Mouse (Mus musculus) neural tube, embryonic 13.5 days (tissue): ENCODE measurements around the gene Uhrf1. TPM values are rescaled to one million over a fixed set of nuclear protein-coding genes. Genes with fewer than 3 reads are reported as not detected.
A peak's percentile ranks its signal among the peaks of the same experiment; 100 is the strongest.

ENCODE experiments used
- ATAC-seq: fragments of 200-750 bp; cut with Nextera tagmentation; 2 replicates; pipeline ENCODE4 v1.8.0; 2017; ENCODE audit warnings: low read depth, mild to moderate bottlenecking, moderate TSS enrichment, moderate library complexity
- H3K27ac ChIP-seq: fragments of 300-500 bp; sonication (generic); replicated peaks from 2 replicates; pipeline ENCODE4 v1.5.1; 2015; ENCODE audit warnings: moderate library complexity, mild to moderate bottlenecking, inconsistent platforms
- H3K27me3 ChIP-seq: fragments of 300-500 bp; sonication (generic); 2 replicates; pipeline ENCODE4 v1.6.1; 2015; ENCODE audit warnings: mild to moderate bottlenecking, inconsistent platforms
- H3K36me3 ChIP-seq: fragments of 300-500 bp; sonication (generic); 2 replicates; pipeline ENCODE4 v1.6.1; 2015; ENCODE audit warnings: mild to moderate bottlenecking, inconsistent platforms
- H3K4me1 ChIP-seq: fragments of 300-500 bp; sonication (generic); replicated peaks from 2 replicates; pipeline ENCODE4 v1.6.1; 2015; ENCODE audit warnings: inconsistent platforms
- H3K4me2 ChIP-seq: fragments of 300-500 bp; sonication (generic); 2 replicates; pipeline ENCODE4 v1.6.1; 2015; ENCODE audit warnings: inconsistent platforms, mild to moderate bottlenecking, moderate library complexity
- H3K4me3 ChIP-seq: fragments of 300-500 bp; sonication (generic); 2 replicates; pipeline ENCODE4 v1.5.1; 2015; ENCODE audit warnings: mild to moderate bottlenecking, inconsistent platforms
- H3K9ac ChIP-seq: fragments of 300-500 bp; sonication (generic); 2 replicates; pipeline ENCODE4 v1.6.1; 2015; ENCODE audit warnings: moderate library complexity, mild to moderate bottlenecking, inconsistent platforms
- H3K9me3 ChIP-seq: fragments of 300-500 bp; sonication (generic); 2 replicates; pipeline ENCODE4 v1.6.1; 2016; ENCODE audit warnings: inconsistent platforms
- WGBS: fragments of 180-500 bp; shearing (Covaris S2); methylation state at CpG from one replicate; pipeline ENCODE4 v1.1.7; 2015; 5-methylcytosine and 5-hydroxymethylcytosine counted together
- polyA plus RNA-seq: library from polyadenylated mRNA; unstranded; fragments of >200 nt; fragmentation: Nextera tagmentation; extraction: Ambion mirVana; gene quantifications from 2 replicates; pipeline ENCODE4 v1.2.1, GENCODE M21; 2015

Gene Uhrf1
- polyA plus RNA-seq, 1 experiment from 2014 or later, result 20.0 TPM

DNA sequence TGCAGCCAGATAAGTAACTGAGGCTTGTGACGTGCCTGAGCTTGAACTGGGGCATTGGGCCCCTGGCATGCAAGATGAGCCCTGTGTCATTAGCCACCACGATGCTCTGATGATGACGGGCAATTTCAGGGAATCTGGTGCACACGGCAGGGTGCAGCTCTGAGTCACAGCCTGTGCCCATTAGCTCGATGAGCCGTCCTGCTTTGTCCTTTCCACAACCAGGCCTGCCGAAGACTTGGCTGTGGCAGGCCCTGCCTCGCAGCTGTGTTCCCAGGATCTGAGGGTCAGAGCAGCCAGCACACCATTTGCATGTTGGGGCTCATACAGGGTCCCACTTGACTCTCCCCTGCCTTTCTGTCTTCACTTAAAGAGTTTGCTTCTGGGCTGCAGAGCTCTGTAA lies 57.3 kb downstream of the Uhrf1 start:
- H3K36me3 ChIP-seq, result peaks cover 60% of the 10 kb centered on the region
- ATAC-seq, result no peak
- peak overlapping the region; percentile 47 for H3K9ac ChIP-seq
- peak overlapping the region; percentile 52 for H3K27ac ChIP-seq
- H3K4me3 ChIP-seq, result no peak overlapping the region
- no peaks in the 10 kb centered on the region for H3K27me3 ChIP-seq
- H3K4me2 ChIP-seq, result no peak overlapping the region
- peaks cover 45% of the 10 kb centered on the region for H3K4me1 ChIP-seq
- WGBS, result 33% methylated on average over 8 of the region's 8 CpGs
- H3K9me3 ChIP-seq, result no peaks in the 10 kb centered on the region

DNA sequence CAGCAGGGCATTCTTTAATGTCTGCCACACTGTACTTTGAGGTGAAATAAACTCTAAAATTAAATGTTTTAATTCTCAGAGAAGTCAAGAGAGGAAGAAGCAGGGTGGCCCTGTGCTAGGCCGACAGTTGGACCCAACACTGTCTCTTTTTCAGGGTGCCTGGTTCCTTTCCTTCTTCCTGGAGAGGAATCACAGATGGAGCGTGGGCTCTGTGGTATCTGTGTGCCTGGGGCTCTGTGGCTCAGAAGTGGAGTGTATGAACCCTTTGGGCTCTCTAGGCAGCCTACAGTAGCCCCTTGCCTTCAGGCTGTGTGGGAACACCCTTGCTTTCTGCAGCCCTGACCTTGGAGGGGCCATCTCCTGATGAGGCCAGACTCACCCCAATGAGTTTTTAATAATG lies 58.4 kb downstream of the Uhrf1 start:
- Histone ChIP-seq H3K4me3 (no peak overlapping the region), H3K4me2 (no peak overlapping the region), H3K27me3 (no peaks in the 10 kb centered on the region), H3K27ac (no peak overlapping the region), H3K36me3 (peaks cover 49% of the 10 kb centered on the region), H3K4me1 (peaks cover 56% of the 10 kb centered on the region), H3K9ac (no peak overlapping the region), H3K9me3 (no peaks in the 10 kb centered on the region)
- WGBS, result 90% methylated on average over 2 of the region's 2 CpGs
- no peak for ATAC-seq

DNA sequence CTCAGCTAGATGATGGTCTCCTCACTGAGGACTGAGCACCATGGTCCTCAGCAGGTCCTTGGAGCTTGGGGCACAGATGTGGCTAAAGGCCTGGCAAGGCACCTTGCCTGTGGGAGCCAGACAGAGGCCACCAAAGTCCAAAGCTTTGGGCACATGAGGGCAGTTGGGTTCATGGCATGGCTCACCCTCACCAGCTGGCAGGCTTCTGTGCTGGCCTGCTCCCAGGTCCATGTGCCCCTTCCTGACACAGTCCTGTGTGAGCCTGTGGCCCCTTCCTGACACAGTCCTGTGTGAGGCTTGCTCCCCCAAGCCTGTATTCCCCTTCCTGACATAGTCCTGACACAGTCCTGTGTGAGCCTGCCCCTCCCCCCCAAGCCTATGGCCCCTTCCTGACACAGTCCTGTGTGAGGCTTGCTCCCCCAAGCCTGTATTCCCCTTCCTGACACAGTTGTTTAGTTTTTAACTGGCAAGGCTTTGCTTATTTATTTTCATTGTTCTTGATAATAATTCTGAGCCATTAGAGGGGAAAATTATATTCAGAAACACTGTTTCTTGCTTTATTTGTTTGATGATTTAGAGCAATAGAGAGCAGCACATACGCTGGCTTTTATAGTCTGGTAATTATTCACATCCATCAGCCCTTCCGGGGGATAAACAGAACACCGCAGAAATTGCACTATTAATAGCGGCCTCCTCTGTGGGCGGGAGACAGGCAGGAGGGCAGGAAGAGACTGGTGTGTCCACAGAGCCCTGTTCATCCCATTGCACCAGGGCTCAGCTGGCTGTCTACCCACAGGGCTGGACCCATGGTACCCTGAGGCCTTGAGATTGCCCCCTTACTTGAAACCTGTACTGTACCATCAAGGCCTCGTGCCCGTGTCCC lies 62.9 kb downstream of the Uhrf1 start:
- Histone ChIP-seq H3K27ac (peak overlapping the region; percentile 90), H3K9ac (peak overlapping the region; percentile 52), H3K4me3 (no peak overlapping the region), H3K4me1 (peaks cover 76% of the 10 kb centered on the region), H3K9me3 (no peaks in the 10 kb centered on the region), H3K4me2 (no peak overlapping the region), H3K36me3 (peaks cover 53% of the 10 kb centered on the region), H3K27me3 (no peaks in the 10 kb centered on the region)
- WGBS, result 39% methylated on average over 7 of the region's 7 CpGs
- ATAC-seq, result peak; percentile 74

DNA sequence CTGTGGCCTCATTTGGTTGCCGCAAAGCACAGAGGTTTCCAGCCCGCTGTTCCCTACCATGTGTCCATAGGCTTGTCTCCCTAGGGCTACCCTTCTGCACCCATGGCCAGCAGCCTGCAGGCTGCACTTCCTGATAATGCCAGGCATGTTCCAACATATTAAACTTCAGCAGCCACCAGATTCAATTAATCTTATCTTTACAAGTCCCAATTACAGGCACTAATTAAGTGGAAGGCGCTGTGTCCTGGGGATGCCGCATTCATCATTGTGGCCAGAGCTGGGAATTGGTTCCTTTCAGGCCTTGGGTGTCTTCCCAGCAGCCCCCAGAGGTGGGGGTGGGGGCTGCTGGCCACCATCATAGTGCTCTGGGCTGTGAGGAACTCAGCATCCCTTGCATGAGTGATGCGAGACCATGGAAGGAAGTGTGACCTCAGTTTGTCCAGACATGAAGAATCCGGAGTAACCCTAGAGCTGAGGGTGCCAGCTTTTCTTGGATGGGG lies 65.2 kb downstream of the Uhrf1 start:
- 76% methylated on average over 6 of the region's 6 CpGs for WGBS
- Histone ChIP-seq H3K4me2 (no peak overlapping the region), H3K9ac (no peak overlapping the region), H3K36me3 (peaks cover 63% of the 10 kb centered on the region), H3K9me3 (no peaks in the 10 kb centered on the region), H3K27ac (peak overlapping the region; percentile 28; the same call in 1 of the 2 replicates), H3K4me3 (no peak overlapping the region), H3K27me3 (no peaks in the 10 kb centered on the region), H3K4me1 (peaks cover 83% of the 10 kb centered on the region)
- ATAC-seq, result no peak

DNA sequence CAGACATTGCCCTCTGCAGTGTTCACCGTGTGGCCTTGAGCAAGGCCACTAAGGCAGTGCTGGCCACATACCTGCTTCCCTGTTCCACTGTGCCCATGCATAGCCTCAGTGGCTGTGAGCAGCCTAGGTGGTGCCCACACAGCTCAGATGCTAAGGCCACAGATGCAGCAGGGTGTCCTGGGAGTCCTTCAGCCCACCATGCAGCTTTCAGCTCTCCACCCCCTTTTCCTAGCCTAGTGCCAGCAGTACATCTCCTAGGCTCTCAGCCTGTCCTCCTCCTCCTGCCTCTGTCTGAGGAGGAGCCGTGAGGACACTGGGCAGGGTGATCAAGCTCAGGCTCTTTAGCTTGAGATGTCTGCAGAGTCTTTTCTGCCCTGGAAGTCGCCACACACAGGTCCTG lies 67.0 kb downstream of the Uhrf1 start:
- Histone ChIP-seq H3K4me3 (no peak overlapping the region), H3K27ac (no peak overlapping the region), H3K4me2 (no peak overlapping the region), H3K9me3 (no peaks in the 10 kb centered on the region), H3K9ac (peak overlapping the region; percentile 26; the same call in 1 of the 2 replicates), H3K36me3 (peaks cover 68% of the 10 kb centered on the region), H3K4me1 (peaks cover 92% of the 10 kb centered on the region), H3K27me3 (no peaks in the 10 kb centered on the region)
- 71% methylated on average over 3 of the region's 3 CpGs for WGBS
- ATAC-seq, result no peak

DNA sequence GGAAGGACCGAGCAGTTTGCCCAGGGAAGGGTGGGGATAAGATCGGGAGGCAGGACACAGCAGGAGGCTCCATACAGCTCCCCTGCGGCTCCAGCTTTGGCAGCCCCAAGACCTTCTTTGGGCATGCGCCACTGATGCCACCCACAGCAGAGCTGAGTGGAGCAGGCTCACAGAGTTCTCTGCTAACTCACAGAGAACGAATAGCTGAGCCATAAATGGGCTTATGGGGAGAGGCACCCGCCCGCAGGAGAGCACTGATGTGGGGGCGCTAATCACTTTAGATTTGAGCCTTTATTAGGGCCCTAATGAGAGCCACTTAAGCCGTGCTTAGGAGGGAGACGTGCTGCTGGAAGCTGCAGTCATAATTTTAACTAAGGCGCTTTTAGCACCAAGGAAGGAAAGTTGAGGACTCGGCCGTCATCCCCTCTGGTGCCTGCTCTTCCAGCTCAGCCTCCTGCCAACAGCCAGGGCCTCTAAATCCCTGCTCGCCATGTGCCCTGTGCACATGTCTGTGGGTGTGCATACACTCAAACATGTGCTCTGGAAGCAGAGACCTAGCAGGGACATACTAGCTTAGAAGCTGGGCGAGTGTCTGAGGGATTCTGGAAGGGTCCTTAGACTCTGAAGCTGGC lies 68.0 kb downstream of the Uhrf1 start:
- Histone ChIP-seq H3K4me2 (no peak overlapping the region), H3K36me3 (peaks cover 76% of the 10 kb centered on the region), H3K27me3 (no peaks in the 10 kb centered on the region), H3K4me1 (peaks cover 81% of the 10 kb centered on the region), H3K9me3 (no peaks in the 10 kb centered on the region), H3K4me3 (no peak overlapping the region), H3K9ac (no peak overlapping the region), H3K27ac (peak overlapping the region; percentile 86)
- ATAC-seq, result no peak
- 49% methylated on average over 15 of the region's 15 CpGs for WGBS

DNA sequence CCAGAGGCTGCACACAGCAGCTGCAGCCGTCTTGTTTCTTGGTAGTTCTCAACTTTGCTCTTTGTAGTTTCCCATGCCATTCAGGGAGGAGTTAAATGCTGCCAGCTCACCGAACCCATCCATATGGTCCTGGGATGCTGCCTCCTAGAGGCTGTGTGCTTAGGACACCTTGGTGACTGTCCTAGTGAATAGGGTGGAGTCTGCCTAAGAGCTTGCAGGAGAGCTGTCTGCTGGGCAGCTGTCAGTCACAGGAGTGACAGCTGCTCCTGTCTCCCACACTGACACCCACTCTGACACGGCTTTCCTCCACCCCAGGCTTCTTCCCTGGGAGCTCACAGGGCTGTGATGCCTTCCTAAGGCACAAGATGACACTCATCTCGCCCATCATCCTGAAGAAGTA lies 69.0 kb downstream of the Uhrf1 start:
- Histone ChIP-seq H3K27ac (peak overlapping the region; percentile 86), H3K36me3 (peaks cover 84% of the 10 kb centered on the region)
- WGBS, result 68% methylated on average over 4 of the region's 4 CpGs

More for the DNA sequence above, 69.0 kb downstream of the Uhrf1 start:
- H3K27me3 ChIP-seq, result no peaks in the 10 kb centered on the region
- no peak overlapping the region for H3K9ac ChIP-seq
- H3K4me2 ChIP-seq, result no peak overlapping the region
- no peaks in the 10 kb centered on the region for H3K9me3 ChIP-seq
- ATAC-seq, result no peak
- H3K4me3 ChIP-seq, result no peak overlapping the region
- peaks cover 72% of the 10 kb centered on the region for H3K4me1 ChIP-seq

Other genes starting within 250 kb of the Uhrf1 start
- gene Ubxn6, start 228.3 kb upstream of the Uhrf1 start, polyA plus RNA-seq, result 79.6 and 91.4 TPM in 2 replicates
- 140 and 150 TPM in 2 replicates for gene Hdgfl2, start 223.7 kb upstream of the Uhrf1 start, polyA plus RNA-seq
- gene Plin4, start 193.5 kb upstream of the Uhrf1 start, polyA plus RNA-seq, result 0.03 and 0.11 TPM in 2 replicates
- gene Plin5, start 185.7 kb upstream of the Uhrf1 start, polyA plus RNA-seq, result 0.83 and 0.93 TPM in 2 replicates
- 0.22 TPM in 1 of 2 replicates, not detected in the other for gene Lrg1, start 181.3 kb upstream of the Uhrf1 start, polyA plus RNA-seq
- 10.9 and 11.1 TPM in 2 replicates for gene Sema6b, start 163.0 kb upstream of the Uhrf1 start, polyA plus RNA-seq
- 8.5 and 9.1 TPM in 2 replicates for gene Tnfaip8l1, start 140.8 kb upstream of the Uhrf1 start, polyA plus RNA-seq
- gene Mydgf, start 119.4 kb upstream of the Uhrf1 start, polyA plus RNA-seq, result 67.4 and 74.2 TPM in 2 replicates
- gene Dpp9, start 84.4 kb upstream of the Uhrf1 start, polyA plus RNA-seq, result 25.7 and 26.3 TPM in 2 replicates
- 16.6 and 19.1 TPM in 2 replicates for gene Fem1a, start 46.5 kb upstream of the Uhrf1 start, polyA plus RNA-seq
- gene Ticam1, start 26.5 kb upstream of the Uhrf1 start, polyA plus RNA-seq, result 1.5 and 1.7 TPM in 2 replicates
- 21.5 and 24.7 TPM in 2 replicates for gene Plin3, start 10.4 kb upstream of the Uhrf1 start, polyA plus RNA-seq
- gene Arrdc5, start 3.0 kb upstream of the Uhrf1 start, polyA plus RNA-seq, result not detected in 2 replicates
- 72.1 and 77.9 TPM in 2 replicates for gene Kdm4b, start 22.7 kb downstream of the Uhrf1 start, polyA plus RNA-seq
- 251 and 260 TPM in 2 replicates for gene Ptprs, start 173.2 kb downstream of the Uhrf1 start, polyA plus RNA-seq
- not detected in 2 replicates for gene Znrf4, start 209.1 kb downstream of the Uhrf1 start, polyA plus RNA-seq